Mouse (Mus musculus) layer of hippocampus, postnatal 25 days (tissue): ENCODE results near the gene Rad51b. TPM values are rescaled to one million over a fixed set of nuclear protein-coding genes. Genes with fewer than 3 reads are reported as not detected.

Experiments used
- DNase-seq, 2 experiments: peaks; one replicate each; pipeline ENCODE4 v3.0.0; 2022; ENCODE audit warnings: mixed read lengths in 2 of 2, low spot score in 1 of 2; ENCODE audit errors: extremely low spot score in 1 of 2
- total RNA-seq, 2 experiments: library from RNA; stranded (reverse); gene quantifications; 2 replicates each; pipeline ENCODE4 v1.2.3; 2021

The Rad51b gene
- total RNA-seq, 2 experiments from 2014 or later, result 0.30 TPM; not detected in 1

- no peak for DNase-seq
Observed at GRCm38 (mm10) chr12:79551274-79551673, 254.2 kb downstream of the Rad51b start.

GRCm38 (mm10) chr12:79553056-79553455 lies 256.0 kb downstream of the Rad51b start:
- no peak for DNase-seq

DNA sequence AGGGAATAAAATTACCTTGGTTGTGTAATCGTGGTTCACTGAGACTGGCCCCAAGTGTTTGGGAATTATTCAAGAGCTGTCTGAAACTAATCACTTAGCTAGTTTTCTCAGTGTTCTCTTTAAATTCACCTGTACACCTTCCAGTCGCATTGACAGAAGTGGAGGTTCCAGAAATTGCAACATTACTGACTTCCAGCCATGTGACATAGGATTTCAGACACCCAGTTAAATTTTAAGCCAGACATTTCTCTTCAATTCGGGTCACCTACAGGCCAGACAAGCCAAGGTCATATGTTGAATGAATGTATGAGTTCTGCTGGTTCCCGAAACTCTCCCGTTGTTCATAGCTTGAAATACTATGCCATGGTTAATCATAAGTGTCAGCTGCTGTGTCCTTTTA lies 260.8 kb downstream of the Rad51b start:
- no peak for DNase-seq

DNA sequence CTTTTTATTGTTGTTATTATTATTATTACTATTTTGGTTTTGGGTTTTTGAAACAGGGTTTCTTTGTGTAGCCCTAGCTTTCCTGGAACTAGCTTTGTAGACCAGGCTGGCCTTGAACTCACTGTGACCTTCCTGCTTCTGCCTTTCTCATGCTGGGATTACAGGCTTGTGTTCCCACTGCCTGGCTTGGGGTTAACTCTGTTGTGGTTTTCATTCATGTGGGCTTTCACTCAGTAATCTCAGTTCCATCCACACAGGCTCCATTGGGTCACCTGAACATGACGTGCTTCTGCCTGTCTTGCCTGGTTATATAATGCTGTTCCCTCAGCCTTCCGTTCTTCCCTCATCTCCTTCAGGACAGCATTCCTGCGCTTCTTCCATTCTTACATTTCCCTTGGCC lies 261.6 kb downstream of the Rad51b start:
- DNase-seq, result no peak

DNA sequence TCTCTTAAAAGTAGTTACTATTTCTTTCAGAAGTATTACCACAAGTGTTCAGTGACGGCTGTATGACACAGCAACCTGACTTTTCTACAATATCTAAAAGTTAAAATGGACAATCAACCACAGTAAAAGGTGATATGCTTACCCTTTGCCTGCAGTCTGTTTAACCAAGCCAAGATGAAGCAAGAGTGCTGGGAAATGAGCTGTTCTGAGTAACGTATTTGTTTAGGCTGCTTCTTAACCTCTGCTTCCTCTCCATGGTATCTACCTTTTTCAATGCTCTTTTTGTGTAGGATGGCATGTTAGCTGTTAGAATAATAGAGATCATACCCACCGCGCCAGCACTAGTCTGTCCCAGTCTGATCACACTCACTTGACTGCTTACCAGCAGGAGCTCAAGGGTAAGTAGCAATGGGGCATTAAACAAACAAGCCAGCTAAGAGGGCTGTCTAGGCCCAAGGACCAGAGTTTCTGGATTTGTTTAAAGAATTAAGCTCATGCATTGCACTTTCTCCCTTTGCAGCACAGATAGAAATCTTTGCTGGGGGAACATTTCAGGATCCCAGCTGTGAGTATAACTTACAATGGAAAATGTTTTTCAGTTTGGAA lies 262.4 kb downstream of the Rad51b start:
- DNase-seq, result no peak

DNA sequence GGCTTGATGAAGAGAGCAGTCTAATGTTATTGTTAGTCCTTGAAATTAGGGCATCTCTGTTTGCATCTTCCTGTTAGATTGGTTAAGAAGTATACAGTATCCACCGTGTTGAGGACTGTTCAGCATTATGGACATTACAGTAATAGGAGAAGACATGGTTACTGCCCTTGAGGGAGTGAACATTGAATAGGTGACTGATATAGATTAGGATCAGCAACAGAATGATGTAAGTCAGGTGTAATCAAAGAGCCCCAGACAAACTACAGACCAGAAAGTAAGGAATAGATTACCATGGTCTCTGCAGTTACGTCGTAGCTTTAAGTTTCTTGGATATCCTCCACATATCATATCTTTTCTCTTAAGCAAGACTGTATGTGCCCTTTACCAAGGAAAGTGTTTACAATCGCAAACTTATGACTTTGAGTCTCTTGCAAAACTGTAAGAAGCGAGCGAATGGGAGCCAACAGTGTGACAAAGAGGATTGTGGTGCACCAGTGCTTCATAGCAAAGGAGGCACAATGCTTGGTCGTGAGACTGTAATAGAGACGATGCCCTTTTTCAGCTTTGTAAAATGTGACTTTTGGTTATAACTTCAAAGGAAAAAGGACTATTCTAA lies 263.1 kb downstream of the Rad51b start:
- no peak for DNase-seq

- no peak for DNase-seq
Observed at GRCm38 (mm10) chr12:79560893-79561292, 263.8 kb downstream of the Rad51b start.

- DNase-seq, result no peak
Observed at GRCm38 (mm10) chr12:79574159-79575040, 277.3 kb downstream of the Rad51b start.

DNA sequence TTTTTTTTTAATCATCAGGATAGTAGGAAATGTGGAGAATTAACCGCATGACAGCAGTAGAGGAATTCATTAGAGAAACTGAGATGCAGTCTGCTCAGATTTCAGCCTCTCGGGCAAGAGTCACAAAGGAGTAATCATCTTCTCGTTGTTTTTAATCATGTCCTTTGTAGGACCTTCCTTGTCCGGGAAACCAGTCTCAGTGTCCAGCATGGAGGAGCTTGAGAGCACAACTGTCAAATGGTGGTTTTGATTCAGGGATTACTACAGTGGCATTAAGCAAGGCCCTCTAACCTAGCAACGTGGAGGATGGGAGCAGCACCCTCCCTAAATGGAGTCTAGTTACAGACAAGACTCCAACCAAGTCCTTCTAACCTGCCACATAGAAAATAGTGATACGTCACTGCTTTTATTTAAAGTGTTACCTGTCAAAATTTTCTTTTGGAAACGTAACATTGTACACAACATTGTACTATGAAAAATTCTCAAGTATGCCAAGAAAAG lies 278.0 kb downstream of the Rad51b start:
- no peak for DNase-seq

- no peak for DNase-seq
Observed at GRCm38 (mm10) chr12:79577525-79577924, 280.4 kb downstream of the Rad51b start.

DNA sequence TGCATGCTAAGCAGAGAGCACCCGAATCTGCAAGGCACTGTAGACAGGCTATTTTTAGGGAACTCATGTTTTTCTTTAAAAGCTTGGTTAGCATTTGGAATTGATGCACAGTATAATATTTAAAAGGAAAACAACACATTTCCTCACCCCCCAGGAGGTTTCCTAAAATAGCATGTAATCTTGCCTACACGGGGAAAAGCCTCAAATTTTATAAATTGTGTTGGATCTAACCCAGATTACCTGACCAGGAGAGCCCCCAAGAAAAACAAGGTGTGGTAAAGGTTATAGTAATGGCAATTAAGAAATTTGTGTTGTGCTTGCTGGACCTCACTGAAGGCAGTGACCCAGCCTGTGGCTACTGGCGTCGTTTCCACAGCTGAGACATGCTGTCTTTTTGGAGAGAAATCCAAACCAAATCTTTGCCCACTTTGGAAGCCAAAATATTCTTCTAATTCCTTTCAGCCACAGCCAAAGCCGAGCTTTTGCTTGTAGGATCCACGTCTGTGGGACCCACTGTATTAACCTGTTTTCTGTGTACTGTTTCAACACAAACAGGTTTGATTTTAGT lies 282.0 kb downstream of the Rad51b start:
- no peak for DNase-seq

DNA sequence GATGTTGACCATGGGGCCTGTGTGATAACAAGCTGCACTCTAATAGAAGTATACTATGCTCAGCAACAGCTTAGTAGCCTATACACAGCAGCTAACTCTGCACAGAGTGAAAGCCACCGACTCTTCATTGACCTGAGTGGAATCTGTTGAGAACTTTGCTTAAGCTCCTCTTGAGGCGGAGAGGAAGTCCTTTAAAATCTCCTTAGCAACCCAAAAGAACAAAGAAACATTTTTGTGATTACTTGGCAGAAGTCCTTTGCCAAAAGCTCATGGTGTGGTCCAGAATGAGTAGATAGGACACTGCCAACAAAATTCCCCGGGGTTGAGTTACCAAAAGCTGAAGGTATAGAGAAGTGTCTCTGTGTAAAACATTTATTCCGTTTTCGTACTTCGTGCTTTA lies 282.8 kb downstream of the Rad51b start:
- DNase-seq, result no peak

GRCm38 (mm10) chr12:79584556-79585307 lies 287.6 kb downstream of the Rad51b start:
- DNase-seq, result no peak

DNA sequence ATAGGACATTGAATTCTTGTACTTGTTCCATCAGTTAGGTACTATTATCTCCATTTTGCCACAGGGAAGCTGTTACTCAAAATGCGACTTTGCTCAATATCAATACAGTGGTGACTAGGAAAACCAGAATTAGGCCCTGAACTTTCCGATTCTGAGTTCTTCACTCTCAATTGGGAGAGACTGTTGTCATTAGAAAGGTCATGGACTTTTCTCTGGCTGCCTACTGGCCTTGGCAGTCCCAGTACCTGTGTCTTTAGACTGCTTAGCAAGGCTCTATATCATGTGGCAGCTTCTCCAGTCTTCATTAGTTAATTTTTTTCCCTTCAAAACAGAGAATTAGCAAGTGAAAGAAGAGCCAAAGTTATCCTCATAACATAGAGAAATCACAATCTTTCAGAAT lies 288.3 kb downstream of the Rad51b start:
- no peak for DNase-seq

DNA sequence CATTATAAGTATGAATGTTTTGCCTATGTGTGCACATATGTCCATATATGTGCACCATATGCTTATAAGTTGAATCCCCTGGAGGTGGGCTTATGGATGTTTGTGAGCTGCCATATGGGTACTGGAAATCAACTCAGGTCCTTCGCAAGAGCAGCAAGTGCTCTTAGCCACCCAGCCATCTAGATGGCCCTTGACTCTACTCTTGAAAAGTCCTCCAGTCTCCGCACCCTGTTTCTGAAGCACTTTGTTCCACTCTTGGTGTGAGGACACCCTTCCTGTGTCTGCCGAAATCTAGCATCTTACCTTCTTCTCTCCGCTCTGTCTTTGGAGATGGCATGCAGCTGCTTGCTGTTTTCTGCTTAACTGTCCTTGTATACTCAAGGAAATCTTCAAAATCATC lies 291.7 kb downstream of the Rad51b start:
- no peak for DNase-seq

- DNase-seq, result no peak
Observed at GRCm38 (mm10) chr12:79592206-79592605, 295.1 kb downstream of the Rad51b start.

- no peak for DNase-seq
Observed at GRCm38 (mm10) chr12:79596842-79597241, 299.8 kb downstream of the Rad51b start.

GRCm38 (mm10) chr12:79597351-79597750 lies 300.3 kb downstream of the Rad51b start:
- no peak for DNase-seq

GRCm38 (mm10) chr12:79597786-79598185 lies 300.7 kb downstream of the Rad51b start:
- DNase-seq, result no peak

DNA sequence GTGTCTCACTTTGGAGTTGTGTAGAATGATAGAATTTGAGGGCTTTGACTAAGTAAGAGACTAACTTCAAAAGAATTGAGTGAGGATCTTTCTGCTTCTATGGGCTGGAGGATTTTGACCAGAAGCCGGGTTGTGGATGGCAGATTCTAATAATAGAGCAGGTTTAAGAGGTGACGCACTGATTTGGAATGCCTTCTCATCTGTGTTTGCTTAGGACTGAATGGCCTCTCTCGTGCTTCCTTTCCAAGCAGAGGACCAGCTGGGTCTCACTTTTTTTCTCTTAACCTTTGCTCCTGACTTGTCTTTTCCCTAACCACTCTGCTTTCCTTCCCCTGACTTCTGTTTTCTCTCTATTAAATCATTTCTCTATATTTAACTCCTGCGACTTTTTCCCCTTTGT lies 301.4 kb downstream of the Rad51b start:
- no peak for DNase-seq
